Mouse (Mus musculus) hindbrain, embryonic 15.5 days (tissue): ENCODE data around the gene Nfe2l2. TPM values are rescaled to one million over a fixed set of nuclear protein-coding genes. Genes with fewer than 3 reads are reported as not detected.
"Not testable (repeated sequence)": the region's sequence is repeated elsewhere in the genome, so short reads cannot be mapped to it uniquely, and the experiment has no call there.

Source experiments
- ATAC-seq: fragments of 200-750 bp; cut with Nextera tagmentation; 2 replicates; pipeline ENCODE4 v1.8.0; 2017; ENCODE audit warnings: low read depth, moderate number of reproducible peaks, moderate TSS enrichment; ENCODE audit not compliant: low FRiP score
- H3K27ac ChIP-seq: fragments of 300-500 bp; sonication (generic); replicated peaks from 2 replicates; pipeline ENCODE4 v1.5.1; 2015; ENCODE audit warnings: mild to moderate bottlenecking, inconsistent platforms
- H3K27me3 ChIP-seq: fragments of 300-500 bp; sonication (generic); 2 replicates; pipeline ENCODE4 v1.6.1; 2015; ENCODE audit warnings: control low read depth, inconsistent platforms
- H3K36me3 ChIP-seq: fragments of 300-500 bp; sonication (generic); 2 replicates; pipeline ENCODE4 v1.6.1; 2015; ENCODE audit warnings: control low read depth, inconsistent platforms
- H3K4me1 ChIP-seq: fragments of 300-500 bp; sonication (generic); replicated peaks from 2 replicates; pipeline ENCODE4 v1.6.1; 2015; ENCODE audit warnings: control low read depth, inconsistent platforms
- H3K4me2 ChIP-seq: fragments of 300-500 bp; sonication (generic); 2 replicates; pipeline ENCODE4 v1.6.1; 2015; ENCODE audit warnings: moderate library complexity, mild to moderate bottlenecking, inconsistent platforms
- H3K4me3 ChIP-seq: fragments of 300-500 bp; sonication (generic); 2 replicates; pipeline ENCODE4 v1.5.1; 2015; ENCODE audit warnings: mild to moderate bottlenecking, inconsistent platforms
- H3K9ac ChIP-seq: fragments of 300-500 bp; sonication (generic); 2 replicates; pipeline ENCODE4 v1.6.1; 2015; ENCODE audit warnings: inconsistent platforms
- H3K9me3 ChIP-seq: fragments of 300-500 bp; sonication (generic); 2 replicates; pipeline ENCODE4 v1.6.1; 2016; ENCODE audit warnings: control low read depth, inconsistent platforms
- WGBS: fragments of 180-500 bp; shearing (Covaris S2); methylation state at CpG from one replicate; pipeline ENCODE4 v1.1.7; 2015; 5-methylcytosine and 5-hydroxymethylcytosine counted together
- microRNA-seq: library from miRNA; unstranded; fragments of <30 nt; microRNA quantifications from one replicate; pipeline ENCODE4, GENCODE M21; 2016
- polyA plus RNA-seq: library from polyadenylated mRNA; unstranded; fragments of >200 nt; fragmentation: Nextera tagmentation; extraction: Ambion mirVana; gene quantifications from 2 replicates; pipeline ENCODE4 v1.2.1, GENCODE M21; 2015

Nfe2l2 gene
- polyA plus RNA-seq, 1 experiment from 2014 or later = 14.4 TPM

- H3K4me2 ChIP-seq, H3K4me1 ChIP-seq, H3K9me3 ChIP-seq, H3K4me3 ChIP-seq, H3K9ac ChIP-seq, H3K27ac ChIP-seq, ATAC-seq, H3K27me3 ChIP-seq, H3K36me3 ChIP-seq: not testable (repeated sequence)
- 95% methylated on average over 14 of the region's 14 CpGs for WGBS
Measured at GRCm38 (mm10) chr2:75634431-75634830, 70.0 kb downstream of the Nfe2l2 start.

DNA sequence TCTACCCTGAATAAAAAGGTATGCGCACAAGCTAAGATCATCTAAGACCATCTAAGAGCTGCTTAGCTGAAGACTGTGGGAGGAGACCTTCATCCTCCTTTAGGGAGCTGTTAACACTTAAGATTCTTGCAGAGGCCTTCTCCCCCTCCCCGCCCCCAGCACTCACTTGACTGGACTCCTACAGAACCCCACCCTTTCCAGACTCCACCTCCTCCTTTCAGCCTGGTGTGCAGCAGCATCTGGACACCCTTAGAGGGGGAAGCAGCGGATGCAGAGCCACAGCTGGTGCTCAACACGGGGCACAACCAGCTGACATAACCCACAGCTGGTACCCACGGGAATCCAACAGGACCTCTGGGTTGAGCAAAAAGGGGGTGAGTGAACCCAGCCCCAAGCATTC lies 70.7 kb downstream of the Nfe2l2 start:
- 73% methylated on average over 5 of the region's 5 CpGs for WGBS
- ATAC-seq = no peak

GRCm38 (mm10) chr2:75633381-75633780 lies 71.1 kb downstream of the Nfe2l2 start:
- H3K4me1 ChIP-seq = no peaks in the 10 kb centered on the region
- WGBS = 82% methylated on average over 6 of the region's 6 CpGs
- no peak overlapping the region for H3K27ac ChIP-seq
- no peaks in the 10 kb centered on the region for H3K9me3 ChIP-seq
- ATAC-seq = no peak
- H3K4me3 ChIP-seq = no peak overlapping the region
- H3K9ac ChIP-seq = no peak overlapping the region
- no peak overlapping the region for H3K4me2 ChIP-seq
- no peaks in the 10 kb centered on the region for H3K36me3 ChIP-seq
- no peaks in the 10 kb centered on the region for H3K27me3 ChIP-seq

More for the DNA sequence above, 70.7 kb downstream of the Nfe2l2 start:
- no peaks in the 10 kb centered on the region for H3K36me3 ChIP-seq
- H3K4me1 ChIP-seq = no peaks in the 10 kb centered on the region
- H3K9ac ChIP-seq = no peak overlapping the region
- H3K27me3 ChIP-seq = no peaks in the 10 kb centered on the region
- no peak overlapping the region for H3K27ac ChIP-seq
- no peak overlapping the region for H3K4me3 ChIP-seq
- no peak overlapping the region for H3K4me2 ChIP-seq
- no peaks in the 10 kb centered on the region for H3K9me3 ChIP-seq

DNA sequence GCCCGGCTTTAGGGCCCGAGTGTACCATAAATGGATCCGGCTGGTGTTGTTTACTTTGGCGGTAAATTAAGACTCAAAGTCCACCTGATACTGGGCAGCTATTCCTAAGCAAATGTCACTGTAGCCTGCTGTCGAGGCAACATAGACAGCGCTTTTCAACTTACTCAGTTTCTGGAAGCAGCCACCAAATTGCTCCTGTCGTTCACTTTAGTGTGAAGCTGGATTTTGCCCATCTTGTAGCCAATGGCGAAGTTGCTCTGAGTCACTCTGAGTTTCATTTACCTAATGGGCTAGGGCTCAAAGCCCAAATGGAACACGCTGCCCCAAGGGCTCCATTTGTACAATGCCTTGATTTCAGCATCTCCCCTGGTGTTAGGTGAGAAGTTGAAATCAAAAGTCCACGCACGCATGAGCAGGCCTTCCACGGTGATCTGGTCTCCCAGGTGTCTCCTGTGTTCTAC lies 71.7 kb downstream of the Nfe2l2 start:
- no peak for ATAC-seq
- H3K4me2 ChIP-seq = no peak overlapping the region
- H3K36me3 ChIP-seq = no peaks in the 10 kb centered on the region
- H3K27me3 ChIP-seq = no peaks in the 10 kb centered on the region
- WGBS = 93% methylated on average over 12 of the region's 12 CpGs
- H3K9ac ChIP-seq = no peak overlapping the region
- no peak overlapping the region for H3K4me3 ChIP-seq
- no peaks in the 10 kb centered on the region for H3K4me1 ChIP-seq
- H3K27ac ChIP-seq = no peak overlapping the region
- H3K9me3 ChIP-seq = no peaks in the 10 kb centered on the region

GRCm38 (mm10) chr2:75632043-75632442 lies 72.4 kb downstream of the Nfe2l2 start:
- H3K27me3 ChIP-seq = no peaks in the 10 kb centered on the region
- no peak overlapping the region for H3K9ac ChIP-seq

DNA sequence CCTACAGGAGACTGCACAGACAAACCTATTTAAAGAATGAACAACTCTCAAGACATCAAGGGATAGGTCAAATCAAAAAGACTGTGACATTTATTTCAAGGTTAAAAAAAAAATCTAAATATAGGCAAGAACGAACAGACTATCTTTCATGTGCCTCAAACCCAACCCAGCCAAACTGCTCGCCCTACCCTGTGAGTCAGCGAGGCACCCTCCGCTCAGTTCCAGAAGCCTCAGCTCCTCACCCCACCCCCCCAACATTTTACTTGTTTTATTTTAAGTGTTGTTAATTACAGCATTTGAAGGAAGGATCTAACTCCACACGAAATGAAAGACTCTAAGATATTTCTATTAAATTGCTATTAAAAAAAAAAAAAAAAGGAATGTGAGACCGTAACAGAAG lies 73.0 kb downstream of the Nfe2l2 start:
- no peak for ATAC-seq
- Histone ChIP-seq H3K4me1 (no peaks in the 10 kb centered on the region), H3K9me3 (no peaks in the 10 kb centered on the region), H3K27ac (no peak overlapping the region), H3K36me3 (no peaks in the 10 kb centered on the region), H3K4me2 (no peak overlapping the region), H3K4me3 (no peak overlapping the region), H3K9ac (no peak overlapping the region), H3K27me3 (no peaks in the 10 kb centered on the region)
- WGBS = 90% methylated on average over 6 of the region's 6 CpGs

More at GRCm38 (mm10) chr2:75632043-75632442, 72.4 kb downstream of the Nfe2l2 start:
- no peak for ATAC-seq
- Histone ChIP-seq H3K27ac (no peak overlapping the region), H3K4me1 (no peaks in the 10 kb centered on the region), H3K36me3 (no peaks in the 10 kb centered on the region), H3K4me2 (no peak overlapping the region), H3K9me3 (no peaks in the 10 kb centered on the region), H3K4me3 (no peak overlapping the region)
- 85% methylated on average over 6 of the region's 6 CpGs for WGBS

- H3K27ac ChIP-seq = no peak overlapping the region
- no peak overlapping the region for H3K4me3 ChIP-seq
- ATAC-seq = no peak
- no peak overlapping the region for H3K4me2 ChIP-seq
- 86% methylated on average over 8 of the region's 8 CpGs for WGBS
- no peaks in the 10 kb centered on the region for H3K27me3 ChIP-seq
- H3K9me3 ChIP-seq = no peaks in the 10 kb centered on the region
- H3K36me3 ChIP-seq = no peaks in the 10 kb centered on the region
- no peak overlapping the region for H3K9ac ChIP-seq
- H3K4me1 ChIP-seq = no peaks in the 10 kb centered on the region
Measured at GRCm38 (mm10) chr2:75628487-75628886, 76.0 kb downstream of the Nfe2l2 start.

DNA sequence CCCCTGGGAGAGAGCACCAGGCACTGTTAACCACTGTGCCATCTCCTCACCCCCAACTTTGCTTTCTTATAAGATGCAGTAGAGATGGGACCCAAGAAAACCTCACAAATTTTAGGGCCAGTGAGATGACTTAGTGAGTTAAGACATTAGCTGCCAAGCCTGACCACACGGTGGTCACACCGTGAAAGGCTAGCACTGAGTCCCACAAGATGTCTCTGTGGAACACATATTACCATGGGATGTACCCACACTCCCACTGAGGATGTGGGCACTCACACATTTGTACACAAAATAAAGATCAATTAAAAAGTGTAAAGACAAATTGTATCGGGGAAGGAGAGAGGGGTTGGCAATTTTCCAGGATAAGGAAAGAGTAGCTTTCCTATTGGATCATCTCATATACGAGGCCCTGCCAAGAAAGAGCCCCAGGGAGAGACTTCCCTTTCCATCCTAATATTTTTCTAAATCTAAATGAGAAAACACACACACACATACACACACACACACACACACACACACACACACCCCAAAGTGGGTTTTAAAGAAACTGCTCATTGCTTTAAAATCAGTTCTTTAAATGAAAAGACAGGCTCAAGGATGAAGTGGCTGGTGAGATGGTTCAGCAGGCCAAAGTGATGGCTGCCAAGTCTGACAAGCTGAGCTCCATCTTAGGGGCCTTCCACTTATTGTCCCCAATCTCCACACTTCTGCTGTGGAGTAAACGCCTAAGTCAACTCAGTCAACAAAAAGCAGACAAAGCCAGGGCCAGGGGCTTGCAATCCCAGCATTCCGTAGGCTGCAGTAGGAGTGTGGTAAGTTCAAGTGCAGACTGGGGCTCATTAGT lies 77.6 kb downstream of the Nfe2l2 start:
- Histone ChIP-seq H3K36me3 (no peaks in the 10 kb centered on the region), H3K4me1 (no peaks in the 10 kb centered on the region), H3K4me3 (no peak overlapping the region), H3K4me2 (no peak overlapping the region), H3K27me3 (no peaks in the 10 kb centered on the region), H3K27ac (no peak overlapping the region), H3K9ac (no peak overlapping the region), H3K9me3 (no peaks in the 10 kb centered on the region)
- ATAC-seq = no peak
- 77% methylated on average over 6 of the region's 6 CpGs for WGBS

Small RNA genes lying within 50 kb of the gene (microRNA-seq; reads per million reads assigned to microRNA genes)
- not detected for gene Gm24574

Other genes starting within 250 kb of the Nfe2l2 start
- gene Hnrnpa3, start 45.4 kb downstream of the Nfe2l2 start, polyA plus RNA-seq = 184 and 186 TPM in 2 replicates
- gene Agps, start 127.5 kb upstream of the Nfe2l2 start, polyA plus RNA-seq = 28.0 and 28.5 TPM in 2 replicates
- 17.5 and 21.8 TPM in 2 replicates for gene Ttc30b, start 233.9 kb upstream of the Nfe2l2 start, polyA plus RNA-seq